Mouse (Mus musculus) CD4-positive naive resting alpha-beta T cell, adult 57 days (primary cell): Measurements from ENCODE around the gene Ankrd52. TPM values are rescaled to one million over a fixed set of nuclear protein-coding genes. Genes with fewer than 3 reads are reported as not detected.

Source experiments
- total RNA-seq: library from RNA; stranded (reverse); gene quantifications from one replicate; pipeline ENCODE4 v1.2.4, GENCODE M21; 2023

Gene Ankrd52
- total RNA-seq, result 51.7 TPM

DNA sequence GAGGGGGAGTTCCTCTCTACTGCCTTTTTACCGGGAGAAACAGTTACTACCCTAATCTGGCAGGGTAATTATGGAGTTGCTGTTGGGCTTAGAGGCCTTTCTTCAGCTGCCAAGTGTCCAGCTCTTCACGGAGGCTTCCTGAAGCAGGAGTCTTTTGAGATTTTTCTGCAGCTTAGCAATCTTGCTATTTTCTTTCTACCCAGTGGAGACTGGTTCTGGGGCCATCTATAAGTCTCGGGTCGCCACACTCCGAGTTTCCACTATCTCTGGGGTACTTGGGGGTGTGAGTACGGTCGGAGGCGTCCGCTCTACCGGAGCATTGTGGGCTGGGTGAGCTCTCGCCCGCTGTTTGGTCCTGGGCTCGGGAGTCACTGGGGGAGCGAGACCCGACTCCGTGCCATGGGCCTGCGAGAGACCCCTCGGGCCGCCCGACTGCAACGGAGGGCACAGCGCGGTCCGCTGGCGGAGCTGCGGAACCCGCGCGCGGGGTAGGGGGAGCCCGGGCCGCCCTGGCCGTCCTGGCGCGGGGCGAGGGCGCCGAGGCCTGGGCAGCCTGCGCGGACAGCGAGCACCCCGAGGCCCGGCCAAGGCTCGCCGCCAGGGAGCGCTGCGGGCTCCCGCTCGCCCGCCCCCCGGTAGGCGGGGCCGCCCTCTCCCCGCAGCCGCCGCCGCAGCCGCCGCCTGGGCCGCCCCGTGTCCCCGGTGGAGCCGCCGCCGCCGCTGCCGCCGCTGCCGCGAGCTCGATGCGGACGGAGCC, at the start of gene Ankrd52:
Gene Ankrd52, plus strand, starts transcription at position 661 of the 757 bp plus-strand sequence.

DNA sequence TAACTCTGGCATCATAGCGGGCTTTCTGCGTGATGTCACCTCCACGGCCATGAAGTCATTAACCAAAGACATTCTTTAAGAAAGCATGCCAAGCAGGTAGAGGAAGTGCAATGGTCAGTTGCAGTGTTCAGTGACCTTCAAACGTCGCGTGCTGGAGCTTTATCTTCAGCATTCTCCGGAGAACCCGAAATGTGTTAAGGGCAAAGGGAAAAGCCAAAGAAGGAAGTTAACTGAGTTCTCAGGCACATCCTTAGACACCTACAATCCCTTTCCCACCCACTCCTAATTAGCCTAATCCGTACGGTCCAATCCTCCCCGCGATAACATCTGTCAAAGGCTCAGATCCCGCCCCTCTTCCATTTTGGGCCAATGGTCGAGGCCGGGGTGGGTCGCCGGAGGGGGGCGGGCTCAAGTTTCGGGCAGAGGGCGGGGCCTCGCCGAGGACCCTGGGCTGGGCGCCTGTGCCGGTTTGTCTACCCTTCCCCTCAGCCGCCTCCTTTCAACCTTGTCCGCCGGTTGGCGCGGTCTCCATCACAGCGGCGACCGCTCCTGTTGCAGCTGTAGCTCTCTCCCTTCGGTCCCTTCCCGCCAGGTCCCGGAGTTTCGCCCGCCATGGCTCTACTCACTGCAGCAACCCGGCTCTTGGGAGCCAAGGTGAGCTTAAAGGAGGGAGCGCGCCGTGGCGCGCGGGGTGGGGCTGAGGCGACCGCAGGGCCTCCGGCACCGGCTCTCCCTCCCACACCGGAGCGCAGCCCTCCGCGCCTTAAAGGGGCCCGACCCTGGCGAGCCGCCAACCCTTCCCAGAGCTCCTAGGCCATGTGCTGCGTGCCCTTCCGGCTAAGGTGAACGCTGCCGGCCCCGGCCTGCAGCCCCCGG, 39.4 kb upstream of the Ankrd52 start, which contains the start of gene Cs:
Gene Cs, plus strand, starts transcription at position 429 of the 876 bp plus-strand sequence.

DNA sequence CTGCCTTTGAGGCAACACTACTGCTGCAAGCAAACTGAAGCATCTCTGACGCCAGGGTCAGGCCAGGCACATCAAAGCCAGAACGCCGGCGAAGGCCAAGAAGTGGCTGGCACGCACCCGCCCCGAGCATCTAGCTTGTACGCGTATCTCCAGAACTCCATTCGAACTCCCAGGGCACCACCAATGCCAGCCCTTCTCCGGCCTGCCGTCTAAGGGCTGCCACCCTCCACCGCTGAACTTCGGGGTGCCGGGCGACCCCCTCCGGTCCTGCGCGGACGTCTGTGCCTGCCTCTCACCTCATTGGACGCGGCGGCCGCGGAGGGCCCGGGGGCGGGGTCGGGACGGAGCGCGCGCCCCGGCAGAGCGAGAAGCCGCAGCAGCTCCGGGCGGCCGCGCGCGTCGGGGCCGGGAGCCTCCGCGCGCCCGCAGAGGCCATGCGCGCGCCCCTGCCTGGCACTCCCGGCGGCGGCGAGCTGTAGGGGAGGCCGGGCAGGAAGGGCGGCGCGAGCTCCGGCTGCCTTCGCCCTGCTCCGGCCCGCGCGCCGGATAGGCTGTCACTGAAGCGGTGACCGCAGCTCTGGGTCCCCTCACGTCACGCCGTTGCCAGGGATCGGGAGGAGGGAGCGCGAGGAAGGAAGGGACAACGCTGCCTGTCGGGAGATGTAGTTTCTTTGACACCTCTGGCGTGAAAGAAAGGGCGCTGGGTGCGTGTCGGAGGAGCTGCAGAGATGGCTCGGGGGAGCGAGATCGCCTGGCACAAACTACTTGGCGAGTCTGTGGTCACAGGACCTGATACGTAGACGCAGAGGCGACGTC, 8.3 kb upstream of the Ankrd52 start, which contains the start of gene Coq10a:
Gene Coq10a, minus strand, starts transcription at position 596 of the 816 bp plus-strand sequence.

DNA sequence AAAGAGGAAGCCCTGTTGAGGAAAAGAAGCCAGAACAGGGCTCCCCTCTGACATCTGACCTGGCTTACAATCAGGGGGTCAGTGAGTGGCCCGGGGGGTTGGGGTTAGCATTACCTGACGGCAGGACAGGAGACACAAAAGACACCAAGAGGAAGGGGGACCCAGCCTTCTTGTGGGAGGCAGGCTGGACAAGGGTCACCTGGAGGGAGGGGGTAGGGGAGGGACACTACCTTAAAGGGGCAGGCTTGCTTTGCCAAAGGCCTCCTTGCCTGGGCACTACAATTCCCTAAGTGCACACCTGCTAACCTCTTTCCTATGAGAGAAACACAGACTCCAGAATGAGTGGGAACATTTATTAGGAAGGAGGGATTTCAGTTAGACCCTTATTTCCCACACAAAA, 24.1 kb downstream of the Ankrd52 start, which contains the start of gene Slc39a5:
Gene Slc39a5, minus strand, starts transcription at position 174 of the 400 bp plus-strand sequence.

DNA sequence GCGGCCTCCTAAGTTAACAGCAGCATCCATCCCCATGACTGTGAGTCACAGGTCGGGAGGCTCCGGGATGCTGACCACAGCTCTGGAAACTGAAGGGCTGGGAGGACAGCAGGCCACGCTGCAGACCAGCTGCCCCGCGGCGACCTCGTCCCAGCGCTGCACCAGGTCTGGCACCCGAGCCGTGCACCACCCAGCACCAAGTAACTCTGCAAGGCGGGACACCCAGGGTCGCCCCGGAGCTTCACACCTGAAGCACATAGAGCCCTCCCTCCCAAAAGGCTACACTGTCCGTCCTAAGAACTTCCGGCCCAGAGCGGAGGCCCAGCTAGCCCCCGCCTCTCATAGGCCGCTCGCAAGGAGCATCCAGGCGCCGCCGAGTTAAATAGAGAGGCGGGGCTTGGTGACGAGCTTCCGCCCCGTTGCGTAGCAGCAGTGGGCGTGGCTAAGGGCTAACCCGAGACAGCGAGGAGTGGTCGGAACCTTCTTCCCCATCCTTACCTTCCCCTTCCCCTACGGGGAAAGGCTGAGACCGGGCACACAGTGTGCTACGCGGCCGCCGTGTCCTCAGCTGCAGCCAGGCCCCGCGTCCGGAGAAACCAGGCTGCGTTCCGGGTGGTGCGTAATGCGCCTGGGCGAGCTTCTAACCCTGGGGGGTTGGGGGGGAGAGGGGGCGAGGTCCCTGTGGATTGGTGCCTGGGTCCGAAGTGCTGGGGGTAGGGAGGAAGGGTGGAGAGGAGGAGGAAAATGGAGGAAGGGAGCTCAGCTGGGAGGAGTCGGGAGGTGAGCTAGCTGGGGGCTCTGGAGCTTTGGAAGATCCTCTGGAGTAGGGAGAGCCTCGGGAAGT, 34.5 kb downstream of the Ankrd52 start, which contains the start of the genes Nabp2 and Rnf41:
Gene Nabp2, minus strand, starts transcription at position 282 of the 844 bp plus-strand sequence.
Gene Rnf41, plus strand, starts transcription at position 447 of the 844 bp plus-strand sequence.

Other genes with a start within 250 kb of the Ankrd52 start
- gene Rbms2, start 196.8 kb upstream of the Ankrd52 start, total RNA-seq, result 49.3 TPM
- not detected for gene Gls2, start 182.7 kb upstream of the Ankrd52 start, total RNA-seq
- gene Spryd4, start 165.3 kb upstream of the Ankrd52 start, total RNA-seq, result 16.1 TPM
- gene Mip, start 151.3 kb upstream of the Ankrd52 start, total RNA-seq, result not detected
- 30.5 TPM for gene Timeless, start 145.1 kb upstream of the Ankrd52 start, total RNA-seq
- gene Apon, start 123.0 kb upstream of the Ankrd52 start, total RNA-seq, result not detected
- not detected for gene Apof, start 108.4 kb upstream of the Ankrd52 start, total RNA-seq
- gene Stat2, start 106.6 kb upstream of the Ankrd52 start, total RNA-seq, result 64.0 TPM
- gene Il23a, start 78.4 kb upstream of the Ankrd52 start, total RNA-seq, result not detected
- gene Pan2, start 73.8 kb upstream of the Ankrd52 start, total RNA-seq, result 41.8 TPM
- gene Cnpy2, start 54.7 kb upstream of the Ankrd52 start, total RNA-seq, result 29.1 TPM
- gene Cs, start 39.4 kb upstream of the Ankrd52 start, total RNA-seq, result 90.9 TPM
- 27.2 TPM for gene Coq10a, start 8.1 kb upstream of the Ankrd52 start, total RNA-seq
- gene Slc39a5, start 24.1 kb downstream of the Ankrd52 start, total RNA-seq, result not detected
- gene Nabp2, start 34.4 kb downstream of the Ankrd52 start, total RNA-seq, result 39.4 TPM
- gene Rnf41, start 34.5 kb downstream of the Ankrd52 start, total RNA-seq, result 28.5 TPM
- 126 TPM for gene Smarcc2, start 82.1 kb downstream of the Ankrd52 start, total RNA-seq
- gene Myl6, start 117.0 kb downstream of the Ankrd52 start, total RNA-seq, result 738 TPM
- not detected for gene Myl6b, start 121.6 kb downstream of the Ankrd52 start, total RNA-seq
- gene Esyt1, start 148.8 kb downstream of the Ankrd52 start, total RNA-seq, result 269 TPM
- gene Zc3h10, start 170.7 kb downstream of the Ankrd52 start, total RNA-seq, result 34.6 TPM
- 4,129 TPM for gene Rpl41, start 172.2 kb downstream of the Ankrd52 start, total RNA-seq
- 68.6 TPM for gene Pa2g4, start 188.9 kb downstream of the Ankrd52 start, total RNA-seq
- gene Erbb3, start 212.5 kb downstream of the Ankrd52 start, total RNA-seq, result 1.3 TPM
- 1,438 TPM for gene Rps26, start 249.6 kb downstream of the Ankrd52 start, total RNA-seq